In the genomic region with DNA sequence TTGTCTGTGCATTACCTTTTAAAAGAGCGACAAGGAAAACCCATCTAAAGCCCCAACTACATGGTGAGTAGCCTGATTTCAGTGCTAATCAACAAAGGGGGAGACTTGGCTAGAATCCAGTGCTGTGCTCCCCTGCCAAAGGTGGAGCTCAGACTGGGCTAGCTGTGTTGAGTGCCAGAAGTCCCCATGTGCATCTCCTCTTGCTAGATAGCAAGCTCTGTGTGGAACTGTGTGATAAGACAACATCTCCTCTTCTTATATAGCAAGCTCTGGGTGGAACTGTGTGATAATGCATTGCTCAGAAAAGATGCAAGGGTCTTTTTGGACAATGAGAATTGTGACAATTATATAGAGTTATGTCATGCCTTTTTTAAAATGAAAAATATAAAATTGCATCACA, we compare ENCODE assay signal across 16 mouse cellular contexts.
"Had no signal": no experiment of that assay in that cellular context is flagged by ENCODE, and none has a peak within 500 bp of the region (broad histone marks: within the 10 kb centered on the region; RNA-seq: fewer than 3 reads in every experiment).

No protein-coding gene starts in this region.

- H3K27ac ChIP-seq: kidney, postnatal 0 days; limb, embryonic 15.5 days; midbrain, embryonic 12.5 days; neural tube, embryonic 13.5 days had no signal

- H3K4me2 ChIP-seq: limb, embryonic 15.5 days; midbrain, embryonic 12.5 days; neural tube, embryonic 13.5 days had no signal

- H3K27me3 ChIP-seq: limb, embryonic 15.5 days; midbrain, embryonic 12.5 days; neural tube, embryonic 13.5 days had no signal

- H3K9me3 ChIP-seq: limb, embryonic 15.5 days had no signal

- H3K4me3 ChIP-seq: limb, embryonic 15.5 days; midbrain, embryonic 12.5 days; neural tube, embryonic 13.5 days had no signal

- DNase-seq: kidney, adult 2 months; kidney, postnatal 36 days; layer of hippocampus, adult 9-11 months; layer of hippocampus, postnatal 36 days; lung, adult 18-20 months; retina, postnatal 1 day; right cerebral cortex, postnatal 4 days; spleen, adult 18-20 months; thymus, adult 18-20 months; thymus, postnatal 14 days had no signal

- H3K36me3 ChIP-seq: limb, embryonic 15.5 days; midbrain, embryonic 12.5 days; neural tube, embryonic 13.5 days had no signal

- ATAC-seq: intestine, embryonic 16.5 days; midbrain, embryonic 16.5 days had no signal

- H3K9ac ChIP-seq: limb, embryonic 15.5 days; midbrain, embryonic 12.5 days; neural tube, embryonic 13.5 days had no signal

- H3K4me1 ChIP-seq: limb, embryonic 15.5 days; midbrain, embryonic 12.5 days; neural tube, embryonic 13.5 days had no signal
